Mouse (Mus musculus) neural tube, embryonic 14.5 days (tissue): ENCODE results near the gene Gm20388. TPM values are rescaled to one million over a fixed set of nuclear protein-coding genes. Genes with fewer than 3 reads are reported as not detected.

ENCODE experiments used
- ATAC-seq: fragments of 200-750 bp; cut with Nextera tagmentation; 2 replicates; pipeline ENCODE4 v1.8.0; 2017; ENCODE audit warnings: low read depth, mild to moderate bottlenecking, moderate TSS enrichment, moderate library complexity
- H3K27ac ChIP-seq: fragments of 300-500 bp; sonication (generic); 2 replicates; pipeline ENCODE4 v1.5.1; 2014; ENCODE audit warnings: low read depth, mild to moderate bottlenecking, control low read depth, low read length, moderate library complexity, mixed read lengths
- H3K27me3 ChIP-seq: fragments of 300-500 bp; sonication (generic); 2 replicates; pipeline ENCODE4 v1.6.1; 2014; ENCODE audit warnings: low read length; ENCODE audit not compliant: control insufficient read depth, insufficient read depth
- H3K36me3 ChIP-seq: fragments of 300-500 bp; sonication (generic); 2 replicates; pipeline ENCODE4 v1.6.1; 2014; ENCODE audit warnings: low read length, mixed read lengths; ENCODE audit not compliant: control insufficient read depth, insufficient read depth
- H3K4me1 ChIP-seq: fragments of 300-500 bp; sonication (generic); 2 replicates; pipeline ENCODE4 v1.6.1; 2014; ENCODE audit warnings: low read length; ENCODE audit not compliant: control insufficient read depth, insufficient read depth
- H3K4me2 ChIP-seq: fragments of 300-500 bp; sonication (generic); 2 replicates; pipeline ENCODE4 v1.6.1; 2014; ENCODE audit warnings: mild to moderate bottlenecking, low read depth, low read length, control low read depth
- H3K4me3 ChIP-seq: fragments of 300-500 bp; sonication (generic); 2 replicates; pipeline ENCODE4 v1.5.1; 2014; ENCODE audit warnings: low read depth, low read length, control low read depth, mixed read lengths
- H3K9ac ChIP-seq: fragments of 300-500 bp; sonication (generic); replicated peaks from 2 replicates; pipeline ENCODE4 v1.6.1; 2014; ENCODE audit warnings: low read depth, mild to moderate bottlenecking, control low read depth, low read length, mixed read lengths
- H3K9me3 ChIP-seq: fragments of 300-500 bp; sonication (generic); 2 replicates; pipeline ENCODE4 v1.6.1; 2016; ENCODE audit warnings: low read length; ENCODE audit not compliant: control insufficient read depth
- WGBS: fragments of 180-500 bp; shearing (Covaris S2); extraction: QIAGEN DNeasy Blood & Tissue Kit; methylation state at CpG from one replicate; pipeline ENCODE4 v1.1.7; 2014; 5-methylcytosine and 5-hydroxymethylcytosine counted together
- polyA plus RNA-seq: library from polyadenylated mRNA; unstranded; fragments of >200 nt; fragmentation: Nextera tagmentation; extraction: Ambion mirVana; gene quantifications from 2 replicates; pipeline ENCODE4 v1.2.1, GENCODE M21; 2014

Gene Gm20388
- polyA plus RNA-seq, 1 experiment from 2014 or later: 10.3 TPM

- Histone ChIP-seq H3K4me1 (no peaks in the 10 kb centered on the region), H3K9me3 (no peaks in the 10 kb centered on the region), H3K9ac (no peak overlapping the region), H3K27me3 (no peaks in the 10 kb centered on the region), H3K36me3 (no peaks in the 10 kb centered on the region), H3K27ac (no peak overlapping the region), H3K4me2 (no peak overlapping the region), H3K4me3 (no peak overlapping the region)
- WGBS: 79% methylated on average over 14 of the region's 14 CpGs
- ATAC-seq: no peak
Observed at GRCm38 (mm10) chr8:120998966-120999365, 1088.3 kb downstream of the Gm20388 start.

- Histone ChIP-seq H3K4me1 (no peaks in the 10 kb centered on the region), H3K27ac (no peak overlapping the region), H3K9ac (no peak overlapping the region), H3K27me3 (no peaks in the 10 kb centered on the region), H3K36me3 (no peaks in the 10 kb centered on the region), H3K4me2 (no peak overlapping the region), H3K9me3 (no peaks in the 10 kb centered on the region), H3K4me3 (no peak overlapping the region)
- 76% methylated on average over 12 of the region's 12 CpGs for WGBS
- ATAC-seq: no peak
Observed at GRCm38 (mm10) chr8:121001951-121002350, 1091.3 kb downstream of the Gm20388 start.

- Histone ChIP-seq H3K9ac (no peak overlapping the region), H3K4me3 (no peak overlapping the region), H3K4me2 (no peak overlapping the region), H3K27me3 (no peaks in the 10 kb centered on the region), H3K36me3 (no peaks in the 10 kb centered on the region), H3K27ac (no peak overlapping the region), H3K9me3 (no peaks in the 10 kb centered on the region), H3K4me1 (no peaks in the 10 kb centered on the region)
- no peak for ATAC-seq
- WGBS: 53% methylated on average over 17 of the region's 17 CpGs
Observed at GRCm38 (mm10) chr8:121002871-121003539, 1092.4 kb downstream of the Gm20388 start.

GRCm38 (mm10) chr8:121003639-121004038, 1093.0 kb downstream of the Gm20388 start:
- no peak for ATAC-seq
- Histone ChIP-seq H3K4me1 (no peaks in the 10 kb centered on the region), H3K36me3 (no peaks in the 10 kb centered on the region), H3K4me3 (no peak overlapping the region), H3K9me3 (no peaks in the 10 kb centered on the region), H3K27me3 (no peaks in the 10 kb centered on the region), H3K9ac (no peak overlapping the region), H3K4me2 (no peak overlapping the region), H3K27ac (no peak overlapping the region)
- 57% methylated on average over 2 of the region's 2 CpGs for WGBS

GRCm38 (mm10) chr8:121013318-121013717, 1102.7 kb downstream of the Gm20388 start:
- H3K4me2 ChIP-seq: no peak overlapping the region
- 36% methylated on average over 6 of the region's 6 CpGs for WGBS
- no peak overlapping the region for H3K9ac ChIP-seq
- no peaks in the 10 kb centered on the region for H3K9me3 ChIP-seq
- no peak for ATAC-seq
- no peak overlapping the region for H3K27ac ChIP-seq
- H3K27me3 ChIP-seq: no peaks in the 10 kb centered on the region
- no peaks in the 10 kb centered on the region for H3K36me3 ChIP-seq
- no peaks in the 10 kb centered on the region for H3K4me1 ChIP-seq
- H3K4me3 ChIP-seq: no peak overlapping the region

GRCm38 (mm10) chr8:121016621-121017020, 1106.0 kb downstream of the Gm20388 start:
- Histone ChIP-seq H3K4me3 (no peak overlapping the region), H3K9me3 (no peaks in the 10 kb centered on the region), H3K9ac (no peak overlapping the region), H3K4me1 (no peaks in the 10 kb centered on the region), H3K27me3 (no peaks in the 10 kb centered on the region), H3K27ac (no peak overlapping the region), H3K36me3 (no peaks in the 10 kb centered on the region), H3K4me2 (no peak overlapping the region)
- WGBS: 78% methylated on average over 17 of the region's 17 CpGs
- no peak for ATAC-seq

- H3K4me3 ChIP-seq: no peak overlapping the region
- no peaks in the 10 kb centered on the region for H3K27me3 ChIP-seq
- H3K4me1 ChIP-seq: no peaks in the 10 kb centered on the region
- H3K9me3 ChIP-seq: no peaks in the 10 kb centered on the region
- H3K9ac ChIP-seq: no peak overlapping the region
- no peak overlapping the region for H3K4me2 ChIP-seq
- no peak overlapping the region for H3K27ac ChIP-seq
- no peaks in the 10 kb centered on the region for H3K36me3 ChIP-seq
- ATAC-seq: no peak
- 77% methylated on average over 10 of the region's 10 CpGs for WGBS
Observed at GRCm38 (mm10) chr8:121018236-121018635, 1107.6 kb downstream of the Gm20388 start.

- H3K27me3 ChIP-seq: no peaks in the 10 kb centered on the region
- no peak overlapping the region for H3K4me2 ChIP-seq
- H3K36me3 ChIP-seq: no peaks in the 10 kb centered on the region
- 66% methylated on average over 12 of the region's 12 CpGs for WGBS
- H3K9ac ChIP-seq: no peak overlapping the region
- no peak overlapping the region for H3K4me3 ChIP-seq
- no peaks in the 10 kb centered on the region for H3K9me3 ChIP-seq
- no peak for ATAC-seq
- H3K4me1 ChIP-seq: no peaks in the 10 kb centered on the region
- no peak overlapping the region for H3K27ac ChIP-seq
Observed at GRCm38 (mm10) chr8:121021488-121021887, 1110.8 kb downstream of the Gm20388 start.

GRCm38 (mm10) chr8:121023003-121023402, 1112.4 kb downstream of the Gm20388 start:
- Histone ChIP-seq H3K9ac (no peak overlapping the region), H3K36me3 (no peaks in the 10 kb centered on the region), H3K4me2 (no peak overlapping the region), H3K27ac (no peak overlapping the region), H3K9me3 (no peaks in the 10 kb centered on the region), H3K27me3 (no peaks in the 10 kb centered on the region), H3K4me3 (no peak overlapping the region), H3K4me1 (no peaks in the 10 kb centered on the region)
- no peak for ATAC-seq
- 86% methylated on average over 4 of the region's 4 CpGs for WGBS
